Mouse (Mus musculus): Measurements from ENCODE around the gene Slc35b4.
A peak's percentile ranks its signal among the peaks of the same experiment; 100 is the strongest.

Gene Slc35b4

DNA sequence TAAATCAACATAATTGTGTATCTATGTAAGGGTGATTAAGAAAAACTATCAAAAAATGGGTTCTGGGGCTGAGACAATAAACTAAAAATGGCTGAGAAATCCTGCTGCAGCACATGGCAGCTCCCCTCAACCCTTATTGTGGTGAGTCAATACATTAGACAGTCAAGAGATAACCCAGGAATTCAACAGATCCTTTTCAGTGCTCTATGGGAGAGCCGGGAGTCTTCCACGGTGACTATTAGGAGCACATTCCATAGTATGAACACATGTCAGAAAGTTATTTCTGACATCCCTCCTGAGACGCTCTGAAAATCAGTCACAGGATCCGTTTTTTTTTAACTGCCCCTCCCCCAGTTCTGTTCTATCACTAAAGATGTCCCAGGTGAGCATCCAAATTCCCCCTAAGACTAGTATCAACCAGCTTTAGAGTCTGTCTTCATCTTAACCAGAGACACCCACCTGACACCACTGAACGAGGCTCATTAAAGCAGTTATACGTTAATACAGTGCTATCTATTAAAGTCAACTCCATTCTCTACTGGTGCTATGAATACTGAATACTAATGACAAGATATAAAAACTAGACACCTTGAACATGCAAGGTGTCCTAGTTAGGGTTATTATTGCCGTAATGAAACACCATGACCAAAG, 5.9 kb downstream of the Slc35b4 start:
- ATAC-seq (ENCODE audit: low TSS enrichment) = no peak

DNA sequence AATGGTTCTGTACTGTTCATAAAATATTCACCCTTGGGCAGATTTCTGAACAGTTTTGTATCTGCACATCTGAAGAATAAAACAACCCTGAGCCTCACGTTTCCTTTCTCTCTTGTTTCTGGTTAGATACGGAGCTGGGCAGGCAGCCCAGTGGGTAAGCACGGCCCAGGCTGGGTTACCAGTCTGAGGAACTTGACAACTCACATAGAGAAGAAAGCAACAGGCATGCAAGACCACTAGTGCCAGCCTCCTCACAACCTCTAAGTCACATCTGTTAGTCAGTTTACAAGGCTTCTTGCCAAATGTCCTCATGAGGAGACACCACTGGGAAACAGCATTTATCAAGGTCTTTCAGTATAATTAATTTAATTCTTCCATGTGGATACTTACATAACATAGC, 8.1 kb downstream of the Slc35b4 start:
- no peak for ATAC-seq (ENCODE audit: low TSS enrichment)

GRCm38 (mm10) chr6:34163014-34163413, 13.9 kb downstream of the Slc35b4 start:
- no peak for ATAC-seq (ENCODE audit: low TSS enrichment)

DNA sequence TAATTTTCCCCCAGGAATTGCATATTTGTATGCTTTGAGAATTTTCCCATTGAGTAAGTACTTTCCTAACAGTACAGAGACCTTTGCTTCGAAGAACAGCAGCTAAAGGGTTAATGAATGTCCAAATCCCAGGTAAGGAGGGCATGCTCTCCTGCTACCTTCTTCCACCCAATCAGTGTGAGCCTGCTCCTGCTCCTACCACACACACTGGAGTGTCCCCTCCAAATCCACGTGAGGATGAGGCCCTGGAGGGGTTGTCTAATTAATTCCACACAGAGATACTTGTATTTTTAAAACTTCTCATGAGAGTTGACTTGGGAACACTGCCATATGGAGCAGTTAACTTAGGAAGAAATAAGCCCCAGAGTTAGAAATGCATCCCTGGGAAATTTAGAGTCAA, 14.3 kb downstream of the Slc35b4 start:
- ATAC-seq (ENCODE audit: low TSS enrichment) = no peak

- ATAC-seq (ENCODE audit: low TSS enrichment) = no peak
Measured at GRCm38 (mm10) chr6:34161511-34161910, 15.4 kb downstream of the Slc35b4 start.

GRCm38 (mm10) chr6:34160816-34161310, 16.0 kb downstream of the Slc35b4 start:
- ATAC-seq (ENCODE audit: low TSS enrichment) = no peak

- ATAC-seq (ENCODE audit: low TSS enrichment) = no peak
Measured at GRCm38 (mm10) chr6:34159998-34160815, 16.7 kb downstream of the Slc35b4 start.

- ATAC-seq (ENCODE audit: low TSS enrichment) = no peak
Measured at GRCm38 (mm10) chr6:34156841-34157748, 19.8 kb downstream of the Slc35b4 start.

DNA sequence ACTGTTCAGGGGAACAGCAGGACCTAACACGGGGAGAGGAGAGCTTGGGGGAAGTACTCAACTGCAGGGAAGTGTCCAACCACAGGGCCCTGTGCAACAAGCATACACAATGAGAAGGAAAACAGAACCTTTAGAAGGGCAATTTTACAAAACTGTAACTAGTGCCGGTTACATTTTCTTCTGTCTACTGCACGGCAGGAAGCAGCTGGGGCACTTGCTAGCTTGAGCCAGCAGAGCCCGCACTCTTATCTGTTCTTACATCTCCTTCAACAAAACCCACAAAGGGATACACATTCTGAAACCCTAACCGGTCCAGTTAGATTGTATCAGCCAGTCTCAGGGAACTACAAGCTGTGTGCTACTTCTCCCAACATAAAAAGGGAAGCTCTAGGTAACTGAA, 20.9 kb downstream of the Slc35b4 start:
- 0 out of 2 replicates have a peak, but pooled peaks have one; percentile 20 for ATAC-seq (ENCODE audit: low TSS enrichment)

- ATAC-seq (ENCODE audit: low TSS enrichment) = no peak
Measured at GRCm38 (mm10) chr6:34155137-34155804, 21.6 kb downstream of the Slc35b4 start.

- ATAC-seq (ENCODE audit: low TSS enrichment) = peak; percentile 95
Measured at GRCm38 (mm10) chr6:34154202-34154601, 22.7 kb downstream of the Slc35b4 start.

DNA sequence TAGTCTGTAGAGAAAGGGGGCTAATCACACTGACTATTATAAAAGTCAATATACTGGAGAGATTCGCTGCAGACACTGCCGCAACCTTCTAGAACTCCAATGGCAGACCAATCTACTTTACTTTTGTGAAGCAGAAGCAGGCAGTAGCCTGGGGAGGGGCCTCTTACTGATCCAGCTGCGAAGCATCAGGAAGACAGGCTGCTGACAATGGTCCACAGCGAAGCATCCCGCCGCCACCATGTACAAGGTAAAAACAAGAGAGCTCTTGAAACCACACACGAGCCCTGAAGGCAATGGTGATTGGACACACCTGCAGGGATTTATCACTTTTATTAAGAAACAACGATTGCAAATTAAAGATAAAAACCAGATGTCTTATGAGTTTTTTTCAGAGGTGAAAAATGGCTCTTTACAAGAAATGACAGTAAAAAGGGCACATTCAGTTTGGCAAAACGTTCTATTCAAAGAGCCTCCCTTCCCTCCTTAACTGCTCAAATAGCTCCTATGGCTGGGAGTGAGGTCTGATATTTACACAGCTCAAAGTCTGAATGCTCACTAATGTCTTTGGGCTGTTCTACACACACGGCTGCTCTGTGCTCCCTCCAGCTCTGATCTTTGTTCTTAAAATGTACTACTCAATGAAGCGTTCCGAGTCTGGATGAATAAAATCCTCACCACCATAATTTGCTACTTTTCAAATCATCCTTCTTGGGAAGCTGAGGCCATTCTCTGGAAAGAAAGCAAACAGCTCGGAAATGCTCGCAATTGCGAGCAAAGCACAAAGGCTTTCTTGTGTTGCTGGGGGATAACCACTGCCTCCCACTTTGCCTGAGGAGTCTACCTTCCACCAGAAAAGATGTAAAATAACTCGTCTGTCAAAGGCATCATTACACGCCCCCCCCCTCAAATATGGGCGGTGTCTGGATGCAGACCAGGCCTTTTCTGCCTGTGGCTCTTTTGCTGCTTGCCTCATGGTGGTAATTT, 23.6 kb downstream of the Slc35b4 start:
- no peak for ATAC-seq (ENCODE audit: low TSS enrichment)

DNA sequence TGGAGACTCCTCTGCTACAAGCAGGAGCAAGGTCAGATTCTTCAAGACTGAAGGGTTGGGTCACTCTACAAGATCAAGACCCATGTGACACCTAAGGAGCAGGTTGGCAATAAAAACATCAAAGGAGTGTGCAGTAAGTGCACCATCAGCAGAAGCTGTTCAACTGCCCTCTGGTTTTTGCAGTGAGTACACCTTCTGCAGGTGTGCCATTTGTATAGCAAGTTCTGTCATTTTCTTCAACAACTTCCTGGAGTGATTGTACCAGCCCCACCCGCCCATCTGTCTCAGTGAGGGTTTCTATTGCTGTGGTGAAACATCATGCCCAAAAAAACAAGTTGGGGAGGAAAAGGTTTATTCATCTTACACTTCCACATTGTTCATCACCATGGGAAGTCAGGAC, 27.1 kb downstream of the Slc35b4 start:
- ATAC-seq (ENCODE audit: low TSS enrichment) = no peak

GRCm38 (mm10) chr6:34149066-34149465, 27.8 kb downstream of the Slc35b4 start:
- no peak for ATAC-seq (ENCODE audit: low TSS enrichment)

GRCm38 (mm10) chr6:34148639-34149038, 28.3 kb downstream of the Slc35b4 start:
- no peak for ATAC-seq (ENCODE audit: low TSS enrichment)

DNA sequence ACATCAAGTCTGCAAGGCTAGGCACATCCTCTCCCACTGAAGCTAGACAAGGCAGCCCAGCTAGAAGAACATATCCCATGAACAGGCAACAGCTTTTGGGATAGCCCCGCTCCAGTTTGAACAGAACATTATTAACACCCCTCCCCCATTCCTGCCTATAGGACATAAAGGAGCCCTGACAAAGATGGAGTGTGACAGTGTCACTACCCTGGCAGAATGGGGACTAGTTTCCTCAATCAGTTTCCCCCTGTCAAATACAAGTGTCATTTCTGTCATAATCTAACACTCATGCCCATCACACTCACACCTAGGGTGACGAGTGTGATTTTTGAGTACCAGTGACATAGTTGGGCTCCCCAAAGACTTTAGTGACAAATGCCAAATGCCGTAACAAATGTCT, 28.9 kb downstream of the Slc35b4 start:
- ATAC-seq (ENCODE audit: low TSS enrichment) = no peak

DNA sequence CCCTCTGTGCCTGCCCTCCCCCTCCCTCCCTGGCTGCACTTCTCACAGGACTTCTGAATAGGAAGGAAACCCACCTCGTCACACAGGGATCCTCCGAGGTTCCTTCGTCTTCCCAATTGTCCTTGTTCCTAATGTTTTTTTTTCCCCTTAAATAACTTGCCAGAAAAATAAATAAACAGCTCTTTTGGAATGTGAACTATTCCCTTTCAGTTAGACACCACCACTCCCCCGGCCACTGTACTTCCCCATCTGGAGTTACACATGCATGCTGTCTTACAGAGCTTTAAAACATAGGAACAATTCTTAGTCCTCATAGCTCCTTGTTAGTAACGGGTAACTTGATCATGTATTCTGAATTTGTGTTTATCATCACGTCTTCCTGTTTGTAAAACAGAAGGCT, 30.9 kb downstream of the Slc35b4 start:
- no peak for ATAC-seq (ENCODE audit: low TSS enrichment)

DNA sequence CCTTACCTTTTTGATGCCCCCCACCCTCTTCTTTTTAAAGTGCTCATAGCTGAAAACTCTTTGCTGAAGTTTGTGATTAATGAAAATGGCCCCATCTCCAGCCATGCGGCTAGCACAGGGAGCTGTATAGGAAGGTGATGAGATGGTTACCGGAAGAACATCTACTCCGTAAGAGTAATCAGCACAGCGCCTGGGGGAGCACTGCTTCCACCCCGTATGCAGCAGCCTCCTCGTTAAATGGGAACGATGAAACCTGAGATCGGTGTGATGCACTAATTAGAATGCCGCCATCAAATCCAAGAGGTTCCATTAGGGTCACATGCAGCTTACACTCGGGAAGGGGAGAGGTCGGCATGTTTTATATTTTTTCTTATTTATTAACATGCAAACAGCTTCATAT, 34.0 kb downstream of the Slc35b4 start:
- no peak for ATAC-seq (ENCODE audit: low TSS enrichment)

DNA sequence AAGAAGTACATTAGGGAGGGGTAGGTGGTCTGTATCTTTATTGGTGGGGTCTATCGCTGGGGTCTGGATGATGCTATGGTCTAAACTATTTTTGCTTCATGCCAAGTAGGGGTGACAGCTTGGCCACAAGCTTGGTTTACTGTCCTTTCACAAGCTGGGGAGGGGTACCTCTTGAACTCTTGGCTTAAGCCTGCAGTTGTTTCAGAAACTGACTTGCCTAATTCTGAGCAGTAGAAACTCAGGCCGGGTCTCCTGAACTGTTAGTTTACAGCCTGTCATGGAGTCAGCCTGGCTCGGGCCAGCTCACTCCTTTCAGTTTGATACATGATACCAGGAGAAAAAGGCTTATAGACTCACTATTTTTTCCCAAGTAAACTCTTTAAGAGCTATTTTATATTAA, 38.5 kb downstream of the Slc35b4 start:
- no peak for ATAC-seq (ENCODE audit: low TSS enrichment)

DNA sequence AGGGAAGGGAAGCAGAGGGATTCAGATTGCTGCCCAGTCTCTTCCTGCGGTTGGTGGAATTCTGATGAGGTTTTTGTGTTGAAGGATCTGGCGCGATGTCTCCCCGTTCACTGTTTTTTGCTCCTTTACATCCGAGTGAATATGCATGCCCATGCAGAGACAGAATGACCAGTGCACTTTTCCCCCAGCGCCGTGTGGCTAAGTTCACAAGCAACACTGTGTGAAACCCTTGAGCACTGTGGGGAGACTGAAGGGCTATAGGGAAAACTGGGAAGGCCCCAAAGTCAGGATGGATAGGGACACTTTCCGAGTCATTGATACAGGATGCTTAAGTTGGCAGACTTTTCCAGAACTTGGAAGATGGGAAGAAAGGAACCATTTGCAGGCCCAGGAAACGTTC, 44.5 kb downstream of the Slc35b4 start:
- ATAC-seq (ENCODE audit: low TSS enrichment) = no peak

All from frontal cortex, adult (tissue).